Mouse (Mus musculus): ENCODE results near the gene Pcx. TPM values are rescaled to one million over a fixed set of nuclear protein-coding genes. Genes with fewer than 3 reads are reported as not detected.

Gene Pcx
- total RNA-seq, 2 experiments from 2014 or later = 2.1 to 2.3 TPM

Other genes starting within 250 kb of the Pcx start
- 6.2 and 7.5 TPM in 2 replicates for gene Ssh3, start 241.3 kb upstream of the Pcx start, total RNA-seq (2015)
- gene Ssh3, start 241.3 kb upstream of the Pcx start, total RNA-seq (2017) = 8.1 and 9.7 TPM in 2 replicates
- 1.7 and 3.8 TPM in 2 replicates for gene Ankrd13d, start 227.3 kb upstream of the Pcx start, total RNA-seq (2015)
- gene Ankrd13d, start 227.3 kb upstream of the Pcx start, total RNA-seq (2017) = 1.9 and 5.7 TPM in 2 replicates
- 149 and 172 TPM in 2 replicates for gene Grk2, start 204.2 kb upstream of the Pcx start, total RNA-seq (2015)
- gene Grk2, start 204.2 kb upstream of the Pcx start, total RNA-seq (2017) = 207 and 336 TPM in 2 replicates
- 59.0 and 64.3 TPM in 2 replicates for gene Kdm2a, start 112.2 kb upstream of the Pcx start, total RNA-seq (2015)
- 58.3 and 60.2 TPM in 2 replicates for gene Kdm2a, start 112.2 kb upstream of the Pcx start, total RNA-seq (2017)
- not detected in 2 replicates for gene Rhod, start 71.0 kb upstream of the Pcx start, total RNA-seq (2015)
- not detected in 2 replicates for gene Rhod, start 71.0 kb upstream of the Pcx start, total RNA-seq (2017)
- not detected in 2 replicates for gene Syt12, start 33.0 kb upstream of the Pcx start, total RNA-seq (2015)
- not detected in 2 replicates for gene Syt12, start 33.0 kb upstream of the Pcx start, total RNA-seq (2017)
- not detected in 2 replicates for gene 2010003K11Rik, start 11.9 kb upstream of the Pcx start, total RNA-seq (2015)
- not detected in 2 replicates for gene 2010003K11Rik, start 11.9 kb upstream of the Pcx start, total RNA-seq (2017)
- 0.95 and 1.3 TPM in 2 replicates for gene Lrfn4, start 105.2 kb downstream of the Pcx start, total RNA-seq (2015)
- gene Lrfn4, start 105.2 kb downstream of the Pcx start, total RNA-seq (2017) = 2.9 and 3.3 TPM in 2 replicates
- gene Rce1, start 115.2 kb downstream of the Pcx start, total RNA-seq (2015) = 25.7 and 26.5 TPM in 2 replicates
- 14.0 and 24.6 TPM in 2 replicates for gene Rce1, start 115.2 kb downstream of the Pcx start, total RNA-seq (2017)
- gene Gm960, start 188.2 kb downstream of the Pcx start, total RNA-seq (2015) = not detected in 2 replicates
- gene Gm960, start 188.2 kb downstream of the Pcx start, total RNA-seq (2017) = not detected in 2 replicates
- not detected in 2 replicates for gene Sptbn2, start 200.7 kb downstream of the Pcx start, total RNA-seq (2015)
- gene Sptbn2, start 200.7 kb downstream of the Pcx start, total RNA-seq (2017) = not detected in 2 replicates
- 8.5 and 12.3 TPM in 2 replicates for gene Rbm4b, start 246.0 kb downstream of the Pcx start, total RNA-seq (2015)
- gene Rbm4b, start 246.0 kb downstream of the Pcx start, total RNA-seq (2017) = 11.3 and 12.2 TPM in 2 replicates